Mouse (Mus musculus) MN1 (cell line): ENCODE measurements around the gene Actrt3.
"Not testable (repeated sequence)": the region's sequence is repeated elsewhere in the genome, so short reads cannot be mapped to it uniquely, and the experiment has no call there.

Experiments
- DNase-seq: peaks from one replicate; pipeline ENCODE4 v3.0.0-alpha.2; 2016; ENCODE audit warnings: low spot score

Gene Actrt3

DNA sequence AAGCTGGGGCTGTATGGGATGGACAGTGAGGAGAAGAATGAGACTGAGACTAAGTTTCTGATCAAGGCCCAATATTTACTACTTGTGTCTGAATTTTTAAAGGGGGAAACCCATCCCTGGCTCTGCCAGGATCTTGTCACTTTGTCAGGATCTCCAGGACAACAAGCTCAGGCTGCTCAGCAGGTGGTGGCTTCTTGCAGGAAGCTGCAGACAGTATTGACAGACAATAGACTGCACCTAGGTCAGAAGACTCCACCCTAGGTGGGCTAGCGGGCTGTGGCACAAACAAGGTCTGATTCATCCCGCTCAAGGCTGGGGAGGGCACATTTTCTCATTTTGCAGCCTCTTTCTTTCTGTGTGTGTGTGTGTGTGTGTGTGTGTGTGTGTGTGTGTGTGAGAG, 26.2 kb downstream of the Actrt3 start:
- DNase-seq: no peak

DNA sequence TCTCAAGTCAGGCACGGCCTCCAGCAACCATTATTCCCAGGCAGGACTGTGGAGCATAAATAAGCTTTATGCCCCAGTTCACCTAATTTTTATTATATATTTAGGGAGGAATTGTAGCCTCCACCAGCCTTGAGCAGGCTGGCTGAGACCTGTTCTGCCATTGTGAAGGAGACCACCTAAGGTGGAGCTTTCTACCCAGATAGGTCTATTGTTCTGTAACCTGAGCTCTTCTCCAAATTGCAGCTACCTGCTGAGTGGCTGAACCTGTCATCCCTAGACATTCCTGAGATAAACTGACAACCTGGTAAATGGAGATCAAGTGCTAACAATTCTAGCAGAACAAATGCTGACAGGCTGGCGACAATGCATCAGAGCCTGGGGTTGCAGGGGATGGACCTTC, 33.4 kb downstream of the Actrt3 start:
- DNase-seq: not testable (repeated sequence)

DNA sequence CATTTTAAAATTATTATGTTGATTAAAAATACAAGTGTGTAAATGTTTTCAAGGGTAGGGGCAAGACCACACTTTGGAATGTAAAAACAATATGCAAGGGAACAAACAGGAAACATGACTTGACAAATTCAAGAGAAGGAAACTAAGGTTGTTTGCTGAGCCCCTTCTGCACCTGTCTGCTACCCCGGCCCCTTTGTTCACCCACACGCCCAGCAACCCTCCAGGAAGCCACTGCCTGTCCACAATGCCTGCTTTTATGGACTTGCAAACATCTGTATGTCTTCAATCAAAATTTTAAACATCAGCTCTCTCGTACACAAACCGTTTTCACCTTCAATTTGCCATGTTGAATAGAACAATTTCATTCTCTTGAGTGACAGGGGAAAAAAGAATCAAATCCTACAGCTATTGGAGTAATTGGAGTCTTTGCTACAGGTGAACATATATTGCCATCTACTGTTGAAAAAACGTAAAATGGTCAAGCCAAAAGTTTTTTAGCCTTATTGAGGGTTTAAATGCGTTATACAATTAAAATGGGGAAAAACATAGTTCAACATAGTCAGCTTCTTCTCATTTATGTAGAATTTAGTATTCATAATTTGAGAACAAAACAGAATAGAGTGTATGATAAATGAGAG, 38.9 kb downstream of the Actrt3 start:
- no peak for DNase-seq

GRCm38 (mm10) chr3:30553741-30554140, 46.0 kb downstream of the Actrt3 start:
- DNase-seq: no peak

GRCm38 (mm10) chr3:30550218-30550617, 49.5 kb downstream of the Actrt3 start:
- no peak for DNase-seq

DNA sequence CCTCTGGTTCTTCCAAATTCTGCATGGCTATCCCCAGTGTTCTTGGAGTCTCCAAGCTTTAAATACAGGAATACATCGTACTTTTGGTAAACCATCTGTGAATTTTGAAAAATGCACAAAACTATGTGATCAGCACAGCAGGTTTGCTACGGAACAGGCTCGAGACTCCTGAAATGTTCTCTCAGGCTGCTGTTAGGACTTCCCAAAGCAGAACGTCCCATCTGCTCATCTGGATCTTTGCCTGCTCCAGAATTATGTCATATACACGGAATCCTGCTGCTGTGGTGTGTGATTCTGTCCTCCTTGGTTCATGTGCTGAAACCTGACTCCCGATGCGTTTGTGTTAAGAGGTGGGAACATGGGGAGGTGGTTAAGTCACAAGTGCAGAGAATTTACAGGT, 50.8 kb downstream of the Actrt3 start:
- DNase-seq: no peak

- DNase-seq: no peak
Measured at GRCm38 (mm10) chr3:30547908-30548307, 51.8 kb downstream of the Actrt3 start, which contains the start of gene Mecom. TSS of gene Mecom (minus strand) at chr3:30548008.
